Mouse (Mus musculus) heart, adult 2 months (tissue): ENCODE measurements around the gene U2af1l4. TPM values are rescaled to one million over a fixed set of nuclear protein-coding genes. Genes with fewer than 3 reads are reported as not detected.

ENCODE experiments used
- DNase-seq, 2 experiments: peaks; one replicate each; pipeline ENCODE4 v3.0.0; 2021
- H3K27ac ChIP-seq: fragments of 200-600 bp; 2 replicates; pipeline ENCODE4 v1.8.1; 2022
- H3K27me3 ChIP-seq: fragments of 200-500 bp; 2 replicates; pipeline ENCODE4 v1.6.1; 2012; ENCODE audit warnings: mild to moderate bottlenecking, low read length, inconsistent platforms, mixed read lengths; ENCODE audit not compliant: control insufficient read depth, insufficient read depth
- H3K36me3 ChIP-seq: fragments of 200-500 bp; 2 replicates; pipeline ENCODE4 v1.6.1; 2012; ENCODE audit warnings: low read length, inconsistent platforms; ENCODE audit not compliant: control insufficient read depth, insufficient read depth
- H3K4me1 ChIP-seq: fragments of 200-500 bp; 2 replicates; pipeline ENCODE4 v1.6.1; 2011; ENCODE audit warnings: low read length; ENCODE audit not compliant: control insufficient read depth, insufficient read depth
- H3K4me3 ChIP-seq: fragments of 200-600 bp; 2 replicates; pipeline ENCODE4 v1.8.1; 2022
- H3K79me2 ChIP-seq: fragments of 200-500 bp; replicated peaks from 2 replicates; pipeline ENCODE4 v1.6.1; 2012; ENCODE audit warnings: mild to moderate bottlenecking, inconsistent platforms, low read length, moderate library complexity, mixed read lengths; ENCODE audit not compliant: control insufficient read depth, insufficient read depth
- H3K9ac ChIP-seq: fragments of 200-500 bp; 2 replicates; pipeline ENCODE4 v1.6.1; 2012; ENCODE audit warnings: low read depth, mild to moderate bottlenecking, control low read depth, inconsistent platforms, low read length, mixed read lengths
- CTCF ChIP-seq: fragments of 200-600 bp; IDR thresholded peaks from 2 replicates; pipeline ENCODE4 v1.8.1; 2022; ENCODE audit warnings: antibody characterized with exemption, mild to moderate bottlenecking, moderate library complexity
- EP300 ChIP-seq: fragments of 200-500 bp; IDR thresholded peaks from 2 replicates; pipeline ENCODE4 v1.6.1; 2011; ENCODE audit warnings: low read depth, low read length, control low read depth; ENCODE audit not compliant: insufficient read depth
- POLR2A ChIP-seq: fragments of 200-500 bp; IDR thresholded peaks from 2 replicates; pipeline ENCODE4 v1.6.1; 2011; ENCODE audit warnings: mild to moderate bottlenecking, low read depth, low read length, control low read depth; ENCODE audit not compliant: insufficient read depth
- WGBS: fragments of 180-500 bp; shearing (Covaris S2); methylation state at CpG from one replicate; pipeline ENCODE4 v1.1.7; 2018; 5-methylcytosine and 5-hydroxymethylcytosine counted together
- intact Hi-C: fragments of 180-260 bp; cut with DNase I; formaldehyde crosslinking; loops from one replicate; pipeline ENCODE4 v1.15.1; 2025
- microRNA-seq, 2 experiments: library from miRNA; unstranded; fragments of <30 nt; microRNA quantifications; one replicate each; pipeline ENCODE4 v1.2.0; 2021
- polyA plus RNA-seq: library from polyadenylated mRNA; depleted of rRNA; stranded (reverse); fragments of >200 nt; gene quantifications from 2 replicates; pipeline ENCODE4 v1.2.3, GENCODE M21; 2012; rRNA removed
- total RNA-seq, 2 experiments: library from RNA; stranded (reverse); gene quantifications; 2 replicates each; pipeline ENCODE4 v1.2.3; 2021

Gene U2af1l4
- total and polyA plus RNA-seq, 3 experiments = 56.0 to 67.9 (median 61.3) TPM

DNA sequence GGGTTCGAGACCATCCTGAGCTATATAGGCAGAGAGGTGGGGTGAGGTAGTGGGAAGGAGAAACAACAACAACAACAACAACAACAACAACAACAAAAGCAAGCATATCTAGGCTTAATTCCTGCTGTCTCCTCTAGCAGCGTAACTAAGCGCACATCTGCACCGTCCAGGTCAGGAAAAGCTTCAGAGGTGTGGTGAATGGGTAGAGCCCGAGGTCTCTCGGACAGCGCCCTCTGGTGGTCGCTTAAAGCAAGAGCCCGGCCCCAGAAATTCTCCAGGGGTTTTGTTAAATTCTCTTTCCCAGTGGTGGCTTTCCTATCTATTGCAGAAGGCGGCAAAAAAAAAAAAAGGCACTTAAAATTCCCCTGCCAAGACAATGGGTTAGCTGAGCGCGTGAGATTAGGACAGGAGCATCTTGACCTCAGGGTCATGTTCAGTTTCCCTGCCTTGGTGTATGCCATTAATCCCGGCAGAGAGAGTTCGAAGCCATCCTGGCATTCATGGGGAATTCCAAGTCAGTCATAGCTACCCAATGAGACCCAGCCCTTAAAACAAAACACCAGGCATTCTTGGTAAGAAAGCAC lies 50.5 kb downstream of the U2af1l4 start:
- Histone ChIP-seq H3K79me2 (no peaks in the 10 kb centered on the region), H3K27me3 (no peaks in the 10 kb centered on the region), H3K4me3 (no peak overlapping the region), H3K4me1 (no peaks in the 10 kb centered on the region), H3K27ac (no peak overlapping the region), H3K9ac (no peak overlapping the region), H3K36me3 (no peaks in the 10 kb centered on the region)
- intact Hi-C loops = loop anchor here (1.0 kb wide), 1 partner anchor 24 kb away; no protein-coding TSS in a partner anchor
- DNase-seq = peak; percentile 51 to 73
- WGBS = 15% methylated on average over 14 of the region's 14 CpGs
- TF ChIP-seq POLR2A (no peak), EP300 (no peak), CTCF (peak; percentile 86)

GRCm38 (mm10) chr7:30614454-30614853 lies 51.4 kb downstream of the U2af1l4 start:
- 72% methylated on average over 2 of the region's 2 CpGs for WGBS
- H3K27me3 ChIP-seq = no peaks in the 10 kb centered on the region
- intact Hi-C loops = no loop called here

More at GRCm38 (mm10) chr7:30614454-30614853, 51.4 kb downstream of the U2af1l4 start:
- Histone ChIP-seq H3K4me3 (no peak overlapping the region), H3K4me1 (no peaks in the 10 kb centered on the region), H3K27ac (no peak overlapping the region), H3K79me2 (no peaks in the 10 kb centered on the region), H3K9ac (no peak overlapping the region), H3K36me3 (peaks cover under 1% of the 10 kb centered on the region; the same call in 1 of the 2 replicates)
- no peak for DNase-seq
- TF ChIP-seq POLR2A (no peak), CTCF (peak; percentile 32; the same call in 1 of the 2 replicates), EP300 (no peak)

Small RNAs within 50 kb of the gene (microRNA-seq; reads per million reads assigned to microRNA genes)
- gene Gm38670 (5.4 to 6.7 reads per million in 2 experiments), gene Mir3569 (0.39 to 0.56 reads per million in 2 experiments)

Other genes starting within 250 kb of the U2af1l4 start
Only the 30 nearest of the 33 such genes appear.
- 1 to 10 TPM; 1.1 to 1.3 TPM for gene Lrfn3, start 200.5 kb upstream of the U2af1l4 start, total RNA-seq
- 1.4 and 1.9 TPM in 2 replicates for gene Lrfn3, start 200.5 kb upstream of the U2af1l4 start, polyA plus RNA-seq
- gene Tyrobp, start 149.5 kb upstream of the U2af1l4 start, total RNA-seq = 10 to 100 TPM; 20.1 to 23.6 TPM
- gene Tyrobp, start 149.5 kb upstream of the U2af1l4 start, polyA plus RNA-seq = 62.7 and 65.5 TPM in 2 replicates
- under 1 TPM in 1 of 2 experiments, not detected in 1; 0.59 TPM for gene Hcst, start 143.4 kb upstream of the U2af1l4 start, total RNA-seq
- gene Hcst, start 143.4 kb upstream of the U2af1l4 start, polyA plus RNA-seq = 4.8 TPM in 1 of 2 replicates, not detected in the other
- under 1 TPM; 0.47 to 0.66 TPM for gene Nfkbid, start 141.6 kb upstream of the U2af1l4 start, total RNA-seq
- 0.94 and 1.3 TPM in 2 replicates for gene Nfkbid, start 141.6 kb upstream of the U2af1l4 start, polyA plus RNA-seq
- 1 to 10 TPM; 3.2 to 3.5 TPM for gene Aplp1, start 117.8 kb upstream of the U2af1l4 start, total RNA-seq
- gene Aplp1, start 117.8 kb upstream of the U2af1l4 start, polyA plus RNA-seq = 3.6 and 6.2 TPM in 2 replicates
- gene Kirrel2, start 105.6 kb upstream of the U2af1l4 start, total RNA-seq = not detected
- gene Kirrel2, start 105.6 kb upstream of the U2af1l4 start, polyA plus RNA-seq = not detected in 2 replicates
- gene Nphs1, start 105.0 kb upstream of the U2af1l4 start, total RNA-seq = not detected
- 0.04 TPM in 1 of 2 replicates, not detected in the other for gene Nphs1, start 105.0 kb upstream of the U2af1l4 start, polyA plus RNA-seq
- not detected for gene Prodh2, start 69.7 kb upstream of the U2af1l4 start, total RNA-seq
- gene Prodh2, start 69.7 kb upstream of the U2af1l4 start, polyA plus RNA-seq = 0.23 TPM in 1 of 2 replicates, not detected in the other
- gene Arhgap33, start 28.2 kb upstream of the U2af1l4 start, total RNA-seq = under 1 TPM; 0.34 to 0.37 TPM
- gene Arhgap33, start 28.2 kb upstream of the U2af1l4 start, polyA plus RNA-seq = 2.3 and 3.0 TPM in 2 replicates
- 100 to 1,000 TPM; 718 to 804 TPM for gene Hspb6, start 11.1 kb upstream of the U2af1l4 start, total RNA-seq
- 1,866 and 1,945 TPM in 2 replicates for gene Hspb6, start 11.1 kb upstream of the U2af1l4 start, polyA plus RNA-seq
- 1 to 10 TPM; 2.5 to 6.3 TPM for gene Proser3, start 11.0 kb upstream of the U2af1l4 start, total RNA-seq
- 5.6 and 5.8 TPM in 2 replicates for gene Proser3, start 11.0 kb upstream of the U2af1l4 start, polyA plus RNA-seq
- gene Lin37, start 3.5 kb upstream of the U2af1l4 start, total RNA-seq = 10 to 100 TPM; 13.7 to 16.0 TPM
- 16.2 and 20.0 TPM in 2 replicates for gene Lin37, start 3.5 kb upstream of the U2af1l4 start, polyA plus RNA-seq
- 1 to 10 TPM; 1.1 to 1.9 TPM for gene Gm49396, start within 50 bp of the U2af1l4 start, total RNA-seq
- gene Gm49396, start within 50 bp of the U2af1l4 start, polyA plus RNA-seq = 1.6 and 3.1 TPM in 2 replicates
- gene Psenen, start 326 bp downstream of the U2af1l4 start, total RNA-seq = 10 to 100 TPM; 75.6 to 85.7 TPM
- gene Psenen, start 326 bp downstream of the U2af1l4 start, polyA plus RNA-seq = 109 and 124 TPM in 2 replicates
- under 1 TPM; 0.23 to 0.75 TPM for gene Igflr1, start 2.1 kb downstream of the U2af1l4 start, total RNA-seq
- gene Igflr1, start 2.1 kb downstream of the U2af1l4 start, polyA plus RNA-seq = 1.2 and 3.7 TPM in 2 replicates
- 10 to 100 TPM; 15.6 to 15.9 TPM for gene Kmt2b, start 25.4 kb downstream of the U2af1l4 start, total RNA-seq
- 25.6 and 28.3 TPM in 2 replicates for gene Kmt2b, start 25.4 kb downstream of the U2af1l4 start, polyA plus RNA-seq
- gene Zbtb32, start 35.6 kb downstream of the U2af1l4 start, total RNA-seq = under 1 TPM in 1 of 2 experiments, not detected in 1; 0.11 TPM
- gene Zbtb32, start 35.6 kb downstream of the U2af1l4 start, polyA plus RNA-seq = 0.20 and 0.64 TPM in 2 replicates
- gene Upk1a, start 49.5 kb downstream of the U2af1l4 start, total RNA-seq = under 1 TPM in 1 of 2 experiments, not detected in 1; 0.36 TPM
- 2.8 and 4.8 TPM in 2 replicates for gene Upk1a, start 49.5 kb downstream of the U2af1l4 start, polyA plus RNA-seq
- gene Cox6b1, start 62.9 kb downstream of the U2af1l4 start, total RNA-seq = 1,000 to 10,000 TPM; 4,061 to 4,696 TPM
- 1,860 and 2,330 TPM in 2 replicates for gene Cox6b1, start 62.9 kb downstream of the U2af1l4 start, polyA plus RNA-seq
- gene Etv2, start 72.6 kb downstream of the U2af1l4 start, total RNA-seq = not detected
- not detected in 2 replicates for gene Etv2, start 72.6 kb downstream of the U2af1l4 start, polyA plus RNA-seq
- gene Rbm42, start 87.0 kb downstream of the U2af1l4 start, total RNA-seq = 10 to 100 TPM; 47.7 to 51.3 TPM
- 25.8 and 29.1 TPM in 2 replicates for gene Rbm42, start 87.0 kb downstream of the U2af1l4 start, polyA plus RNA-seq
- gene Haus5, start 101.7 kb downstream of the U2af1l4 start, total RNA-seq = 1 to 10 TPM; 3.3 to 3.9 TPM
- 3.7 and 4.9 TPM in 2 replicates for gene Haus5, start 101.7 kb downstream of the U2af1l4 start, polyA plus RNA-seq
- under 1 TPM in 1 of 2 experiments, not detected in 1; 0.52 TPM for gene Pmis2, start 108.3 kb downstream of the U2af1l4 start, total RNA-seq
- gene Pmis2, start 108.3 kb downstream of the U2af1l4 start, polyA plus RNA-seq = not detected in 2 replicates
- gene 2200002J24Rik, start 135.6 kb downstream of the U2af1l4 start, total RNA-seq = not detected
- 0.35 TPM in 1 of 2 replicates, not detected in the other for gene 2200002J24Rik, start 135.6 kb downstream of the U2af1l4 start, polyA plus RNA-seq
- gene Atp4a, start 148.9 kb downstream of the U2af1l4 start, total RNA-seq = under 1 TPM; 0.10 to 0.32 TPM
- not detected in 2 replicates for gene Atp4a, start 148.9 kb downstream of the U2af1l4 start, polyA plus RNA-seq
- 100 to 1,000 TPM; 219 to 241 TPM for gene Tmem147, start 166.2 kb downstream of the U2af1l4 start, total RNA-seq
- gene Tmem147, start 166.2 kb downstream of the U2af1l4 start, polyA plus RNA-seq = 293 and 357 TPM in 2 replicates
- not detected for gene Gapdhs, start 180.4 kb downstream of the U2af1l4 start, total RNA-seq
- 1.1 and 1.7 TPM in 2 replicates for gene Gapdhs, start 180.4 kb downstream of the U2af1l4 start, polyA plus RNA-seq
- gene Sbsn, start 188.2 kb downstream of the U2af1l4 start, total RNA-seq = 1 to 10 TPM; 1.8 to 2.3 TPM
- 1.6 and 1.7 TPM in 2 replicates for gene Sbsn, start 188.2 kb downstream of the U2af1l4 start, polyA plus RNA-seq
- gene Dmkn, start 200.5 kb downstream of the U2af1l4 start, total RNA-seq = 1 to 10 TPM in 1 of 2 experiments, under 1 TPM in 1; 0.84 to 1.6 TPM
- 7.2 and 8.8 TPM in 2 replicates for gene Dmkn, start 200.5 kb downstream of the U2af1l4 start, polyA plus RNA-seq
- gene Krtdap, start 224.6 kb downstream of the U2af1l4 start, total RNA-seq = not detected
- gene Krtdap, start 224.6 kb downstream of the U2af1l4 start, polyA plus RNA-seq = not detected in 2 replicates